Mouse (Mus musculus): ENCODE results near the gene 4930432M17Rik. TPM values are rescaled to one million over a fixed set of nuclear protein-coding genes. Genes with fewer than 3 reads are reported as not detected.

The 4930432M17Rik gene
- polyA plus RNA-seq, 2 experiments: not detected

- Histone ChIP-seq H3K9ac (ENCODE audit: low read depth, low read length, severe bottlenecking) (no peak overlapping the region), H3K36me3 (ENCODE audit: control insufficient read depth, insufficient read depth, low read length) (no peaks in the 10 kb centered on the region), H3K27ac (replicated peaks; ENCODE audit: low read depth, low read length) (no peak overlapping the region), H3K4me3 (replicated peaks; ENCODE audit: low read length) (no peak overlapping the region), H3K9me3 (ENCODE audit: control insufficient read depth, low read length) (no peaks in the 10 kb centered on the region), H3K4me1 (ENCODE audit: control insufficient read depth, insufficient read depth, low read length) (no peaks in the 10 kb centered on the region), H3K27me3 (ENCODE audit: control insufficient read depth, insufficient read depth, low read length) (no peaks in the 10 kb centered on the region), H3K4me2 (replicated peaks; ENCODE audit: low read depth, low read length, severe bottlenecking) (no peak overlapping the region)
- no peak for TF ChIP-seq POLR2A (IDR thresholded peaks at IDR 0.05; ENCODE audit: borderline replicate concordance, extremely low read depth, insufficient read depth, insufficient read length)
- WGBS: 80% methylated on average over 3 of the region's 3 CpGs
- DNase-seq (ENCODE audit: low spot score): no peak
- no peak for ATAC-seq (ENCODE audit: low FRiP score, low read depth)
Measured at GRCm38 (mm10) chr3:121689697-121690096, 19.1 kb downstream of the 4930432M17Rik start.

DNA sequence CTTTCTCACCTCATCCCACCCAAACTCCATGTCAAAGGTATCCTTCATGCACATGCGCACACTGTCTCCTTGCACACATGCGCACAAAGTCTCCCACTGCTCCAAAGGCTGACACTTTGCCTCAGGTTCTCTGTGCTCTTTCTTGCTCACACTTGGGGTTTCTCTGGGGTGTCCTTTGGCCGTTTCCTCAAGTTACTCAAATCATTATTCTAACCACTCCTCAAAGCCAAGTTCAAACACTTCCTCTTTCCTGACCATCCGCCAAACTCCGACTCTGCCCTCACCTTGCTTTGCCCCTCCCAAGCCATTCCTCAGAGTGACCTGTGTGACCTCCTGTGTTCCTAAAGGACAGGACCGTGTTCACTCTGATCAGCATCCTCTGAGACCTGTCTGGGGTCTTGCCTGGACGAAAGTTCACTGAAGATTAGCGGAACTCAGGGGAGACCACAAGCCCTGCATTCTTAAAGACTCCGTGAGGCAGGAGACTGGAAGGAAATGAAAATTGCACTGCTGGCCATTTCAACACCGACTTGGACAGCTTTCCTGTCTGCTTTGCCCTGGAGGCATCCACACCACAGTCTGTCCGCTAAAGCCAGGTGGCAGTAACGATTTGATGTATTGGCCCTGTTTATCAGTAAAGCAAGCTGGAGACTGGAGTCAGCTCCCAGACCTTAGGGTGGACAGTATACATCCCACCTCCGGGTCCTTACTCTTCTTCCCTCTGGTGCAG lies 22.6 kb downstream of the 4930432M17Rik start:
- no peak overlapping the region for H3K4me2 ChIP-seq (replicated peaks; ENCODE audit: low read depth, low read length, severe bottlenecking)
- no peaks in the 10 kb centered on the region for H3K9me3 ChIP-seq (ENCODE audit: control insufficient read depth, low read length)
- 56% methylated on average over 13 of the region's 13 CpGs for WGBS
- DNase-seq (ENCODE audit: low spot score): no peak
- no peak for TF ChIP-seq POLR2A (IDR thresholded peaks at IDR 0.05; ENCODE audit: borderline replicate concordance, extremely low read depth, insufficient read depth, insufficient read length)
- H3K9ac ChIP-seq (ENCODE audit: low read depth, low read length, severe bottlenecking): no peak overlapping the region
- H3K36me3 ChIP-seq (ENCODE audit: control insufficient read depth, insufficient read depth, low read length): no peaks in the 10 kb centered on the region
- no peaks in the 10 kb centered on the region for H3K4me1 ChIP-seq (ENCODE audit: control insufficient read depth, insufficient read depth, low read length)
- no peak overlapping the region for H3K4me3 ChIP-seq (replicated peaks; ENCODE audit: low read length)
- no peak overlapping the region for H3K27ac ChIP-seq (replicated peaks; ENCODE audit: low read depth, low read length)
- H3K27me3 ChIP-seq (ENCODE audit: control insufficient read depth, insufficient read depth, low read length): no peaks in the 10 kb centered on the region
- no peak for ATAC-seq (ENCODE audit: low FRiP score, low read depth)

GRCm38 (mm10) chr3:121693746-121694145 lies 23.2 kb downstream of the 4930432M17Rik start:
- Histone ChIP-seq H3K27me3 (ENCODE audit: control insufficient read depth, insufficient read depth, low read length) (no peaks in the 10 kb centered on the region), H3K9me3 (ENCODE audit: control insufficient read depth, low read length) (no peaks in the 10 kb centered on the region), H3K4me3 (replicated peaks; ENCODE audit: low read length) (no peak overlapping the region), H3K36me3 (ENCODE audit: control insufficient read depth, insufficient read depth, low read length) (no peaks in the 10 kb centered on the region), H3K27ac (replicated peaks; ENCODE audit: low read depth, low read length) (no peak overlapping the region), H3K4me1 (ENCODE audit: control insufficient read depth, insufficient read depth, low read length) (no peaks in the 10 kb centered on the region), H3K9ac (ENCODE audit: low read depth, low read length, severe bottlenecking) (no peak overlapping the region), H3K4me2 (replicated peaks; ENCODE audit: low read depth, low read length, severe bottlenecking) (no peak overlapping the region)
- TF ChIP-seq POLR2A (IDR thresholded peaks at IDR 0.05; ENCODE audit: borderline replicate concordance, extremely low read depth, insufficient read depth, insufficient read length): no peak
- ATAC-seq (ENCODE audit: low FRiP score, low read depth) (no peak), DNase-seq (ENCODE audit: low spot score) (no peak)
- WGBS: 87% methylated on average over 5 of the region's 5 CpGs

- Histone ChIP-seq H3K9me3 (ENCODE audit: control insufficient read depth, low read length) (no peaks in the 10 kb centered on the region), H3K27ac (replicated peaks; ENCODE audit: low read depth, low read length) (no peak overlapping the region), H3K9ac (ENCODE audit: low read depth, low read length, severe bottlenecking) (no peak overlapping the region), H3K36me3 (ENCODE audit: control insufficient read depth, insufficient read depth, low read length) (no peaks in the 10 kb centered on the region), H3K4me2 (replicated peaks; ENCODE audit: low read depth, low read length, severe bottlenecking) (no peak overlapping the region), H3K4me3 (replicated peaks; ENCODE audit: low read length) (no peak overlapping the region), H3K27me3 (ENCODE audit: control insufficient read depth, insufficient read depth, low read length) (no peaks in the 10 kb centered on the region), H3K4me1 (ENCODE audit: control insufficient read depth, insufficient read depth, low read length) (peaks cover 15% of the 10 kb centered on the region; the same call in 1 of the 2 replicates)
- WGBS: 77% methylated on average over 7 of the region's 7 CpGs
- DNase-seq (ENCODE audit: low spot score) (no peak), ATAC-seq (ENCODE audit: low FRiP score, low read depth) (no peak)
- no peak for TF ChIP-seq POLR2A (IDR thresholded peaks at IDR 0.05; ENCODE audit: borderline replicate concordance, extremely low read depth, insufficient read depth, insufficient read length)
Measured at GRCm38 (mm10) chr3:121697169-121697568, 26.6 kb downstream of the 4930432M17Rik start.

DNA sequence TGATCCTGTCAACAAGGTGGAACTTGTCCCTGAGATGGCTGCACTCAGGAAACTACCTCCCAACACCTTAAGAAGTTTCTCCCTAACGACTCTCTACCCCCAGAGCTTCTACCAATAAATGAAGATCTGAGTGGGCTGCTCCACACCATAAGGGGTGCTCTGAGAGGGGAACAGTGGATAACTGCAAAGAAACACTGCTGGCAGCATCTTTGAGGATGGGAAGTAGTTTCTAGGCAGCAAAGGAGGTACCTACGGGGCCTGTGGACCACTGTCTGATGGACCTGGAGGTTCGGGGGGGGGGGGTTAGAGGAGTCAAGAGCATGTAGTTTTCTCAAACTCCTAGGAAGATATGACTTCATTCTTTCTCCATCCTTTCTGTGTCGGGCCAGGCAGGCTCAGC lies 28.8 kb downstream of the 4930432M17Rik start:
- ATAC-seq (ENCODE audit: low FRiP score, low read depth): no peak
- no peak for TF ChIP-seq POLR2A (IDR thresholded peaks at IDR 0.05; ENCODE audit: borderline replicate concordance, extremely low read depth, insufficient read depth, insufficient read length)
- Histone ChIP-seq H3K9ac (ENCODE audit: low read depth, low read length, severe bottlenecking) (no peak overlapping the region), H3K9me3 (ENCODE audit: control insufficient read depth, low read length) (no peaks in the 10 kb centered on the region), H3K27me3 (ENCODE audit: control insufficient read depth, insufficient read depth, low read length) (no peaks in the 10 kb centered on the region), H3K4me2 (replicated peaks; ENCODE audit: low read depth, low read length, severe bottlenecking) (no peak overlapping the region), H3K36me3 (ENCODE audit: control insufficient read depth, insufficient read depth, low read length) (no peaks in the 10 kb centered on the region), H3K4me1 (ENCODE audit: control insufficient read depth, insufficient read depth, low read length) (peaks cover 15% of the 10 kb centered on the region; the same call in 1 of the 2 replicates), H3K27ac (replicated peaks; ENCODE audit: low read depth, low read length) (no peak overlapping the region), H3K4me3 (replicated peaks; ENCODE audit: low read length) (no peak overlapping the region)
- DNase-seq (ENCODE audit: low spot score): no peak
- 69% methylated on average over 4 of the region's 4 CpGs for WGBS

Measured in limb, embryonic 14.5 days (tissue).